In genomic region chr11:120629911-120630310, GRCm38 (mm10) we compare ENCODE assay signal across 8 mouse cellular contexts. TPM values are rescaled to one million over a fixed set of nuclear protein-coding genes. Genes with fewer than 3 reads are reported as not detected.
DNase-seq lines count a peak whose midpoint lies in the region; ATAC-seq and TF ChIP-seq lines count a peak whose summit lies in the region.

No protein-coding gene starts in this region.

- no peak for DNase-seq in testis, postnatal 10 days (ENCODE audit: low spot score)
- DNase-seq in heart, postnatal 10 days = peak; percentile 68 to 73
- peak; percentile 63 to 72 for DNase-seq in kidney, postnatal 4 days
- no peak for DNase-seq in midbrain, embryonic 14.5 days
- no peak for DNase-seq in right cerebral cortex, adult 18-20 months
- DNase-seq in thymus, postnatal 14 days = no peak

- intact Hi-C loops in heart, postnatal 10 days (cut with DNase I) = no loop called here

- H3K4me2 ChIP-seq in embryonic facial prominence, embryonic 12.5 days (replicated peaks) = 0 out of 2 replicates have a peak overlapping the region, but pooled peaks have one; percentile 12
- H3K4me2 ChIP-seq in midbrain, embryonic 14.5 days (ENCODE audit: low read length) = no peak overlapping the region

- no peaks in the 10 kb centered on the region for H3K36me3 ChIP-seq in testis, adult 2 months (ENCODE audit: control insufficient read depth, insufficient read depth, low read length)
- H3K36me3 ChIP-seq in embryonic facial prominence, embryonic 12.5 days = peaks cover 24% of the 10 kb centered on the region
- H3K36me3 ChIP-seq in midbrain, embryonic 14.5 days (ENCODE audit: control insufficient read depth, insufficient read depth, low read length) = peaks cover 28% of the 10 kb centered on the region

- peak overlapping the region; percentile 32; the same call in 1 of the 2 replicates for H3K9ac ChIP-seq in embryonic facial prominence, embryonic 12.5 days
- H3K9ac ChIP-seq in midbrain, embryonic 14.5 days (replicated peaks; ENCODE audit: low read length) = peak overlapping the region; percentile 22; the same call in 1 of the 2 replicates

- no peaks in the 10 kb centered on the region for H3K9me3 ChIP-seq in embryonic facial prominence, embryonic 12.5 days
- no peaks in the 10 kb centered on the region for H3K9me3 ChIP-seq in midbrain, embryonic 14.5 days (ENCODE audit: control insufficient read depth, low read length)

- H3K4me1 ChIP-seq in testis, adult 2 months (ENCODE audit: control insufficient read depth, insufficient read depth, low read length) = peaks cover 24% of the 10 kb centered on the region
- H3K4me1 ChIP-seq in embryonic facial prominence, embryonic 12.5 days = peaks cover 35% of the 10 kb centered on the region
- peaks cover 17% of the 10 kb centered on the region for H3K4me1 ChIP-seq in midbrain, embryonic 14.5 days (ENCODE audit: control insufficient read depth, insufficient read depth, low read length)

- 33% methylated on average over 7 of the region's 7 CpGs for WGBS in embryonic facial prominence, embryonic 12.5 days
- 27% methylated on average over 7 of the region's 7 CpGs for WGBS in midbrain, embryonic 14.5 days

- H3K27ac ChIP-seq in testis, adult 2 months (ENCODE audit: control insufficient read depth, insufficient read depth, low read depth, low read length) = peak overlapping the region; percentile 62
- 0 out of 2 replicates have a peak overlapping the region, but pooled peaks have one; percentile 51 for H3K27ac ChIP-seq in embryonic facial prominence, embryonic 12.5 days
- no peak overlapping the region for H3K27ac ChIP-seq in midbrain, embryonic 14.5 days (replicated peaks; ENCODE audit: low read depth, low read length)

- TF ChIP-seq POLR2A in testis, adult 2 months (IDR thresholded peaks at IDR 0.05; ENCODE audit: control insufficient read depth, low read depth, low read length) = no peak

- no peak for ATAC-seq in embryonic facial prominence, embryonic 12.5 days (ENCODE audit: insufficient number of reproducible peaks, insufficient read depth, low FRiP score, low TSS enrichment)
- no peak for ATAC-seq in midbrain, embryonic 14.5 days (ENCODE audit: low FRiP score, low TSS enrichment)

- no peaks in the 10 kb centered on the region for H3K27me3 ChIP-seq in testis, adult 2 months (ENCODE audit: control insufficient read depth, insufficient read depth, low read length)
- no peaks in the 10 kb centered on the region for H3K27me3 ChIP-seq in embryonic facial prominence, embryonic 12.5 days
- H3K27me3 ChIP-seq in midbrain, embryonic 14.5 days (ENCODE audit: control insufficient read depth, insufficient read depth, low read length) = no peaks in the 10 kb centered on the region

- H3K4me3 ChIP-seq in testis, adult 2 months (ENCODE audit: control insufficient read depth, low read depth, low read length) = no peak overlapping the region
- 0 out of 2 replicates have a peak overlapping the region, but pooled peaks have one; percentile 4 for H3K4me3 ChIP-seq in embryonic facial prominence, embryonic 12.5 days
- no peak overlapping the region; the same call in 1 of the 2 replicates for H3K4me3 ChIP-seq in midbrain, embryonic 14.5 days (replicated peaks; ENCODE audit: low read depth, low read length)

- TF ChIP-seq CTCF in testis, adult 2 months (IDR thresholded peaks at IDR 0.05; ENCODE audit: control insufficient read depth, insufficient read depth, insufficient replicate concordance, low read depth, low read length) = no peak

RNA-seq across cellular contexts. Expression of gene Mafg, which starts 3.5 kb away (rescaled TPM):
- 9.5 and 10.4 TPM in 2 replicates for polyA plus RNA-seq in testis, adult 2 months (2012; rRNA removed)
- polyA plus RNA-seq in embryonic facial prominence, embryonic 12.5 days (2016; fragmentation: Nextera tagmentation; extraction: Ambion mirVana) = 33.6 and 34.8 TPM in 2 replicates
- total RNA-seq in heart, postnatal 10 days (2021) = 10 to 100 TPM; 24.2 to 27.0 TPM
- 37.4 and 42.5 TPM in 2 replicates for polyA plus RNA-seq in midbrain, embryonic 14.5 days (2014; fragmentation: Nextera tagmentation; extraction: Ambion mirVana)

RNA-seq across cellular contexts. Expression of gene Sirt7, which starts 4.9 kb away (rescaled TPM):
- polyA plus RNA-seq in testis, adult 2 months (2012; rRNA removed) = 22.3 and 23.9 TPM in 2 replicates
- polyA plus RNA-seq in embryonic facial prominence, embryonic 12.5 days (2016; fragmentation: Nextera tagmentation; extraction: Ambion mirVana) = 29.7 and 30.4 TPM in 2 replicates
- 10 to 100 TPM; 11.9 to 12.5 TPM for total RNA-seq in heart, postnatal 10 days (2021)
- 38.4 and 39.5 TPM in 2 replicates for polyA plus RNA-seq in midbrain, embryonic 14.5 days (2014; fragmentation: Nextera tagmentation; extraction: Ambion mirVana)

RNA-seq across cellular contexts. Expression of gene Pcyt2, which starts 12.2 kb away (rescaled TPM):
- 106 and 116 TPM in 2 replicates for polyA plus RNA-seq in testis, adult 2 months (2012; rRNA removed)
- polyA plus RNA-seq in embryonic facial prominence, embryonic 12.5 days (2016; fragmentation: Nextera tagmentation; extraction: Ambion mirVana) = 143 and 147 TPM in 2 replicates
- 10 to 100 TPM; 39.7 to 45.8 TPM for total RNA-seq in heart, postnatal 10 days (2021)
- 148 and 181 TPM in 2 replicates for polyA plus RNA-seq in midbrain, embryonic 14.5 days (2014; fragmentation: Nextera tagmentation; extraction: Ambion mirVana)

RNA-seq across cellular contexts. Expression of gene Pycr1, which starts 13.7 kb away (rescaled TPM):
- 0.98 and 1.5 TPM in 2 replicates for polyA plus RNA-seq in testis, adult 2 months (2012; rRNA removed)
- 25.3 and 26.5 TPM in 2 replicates for polyA plus RNA-seq in embryonic facial prominence, embryonic 12.5 days (2016; fragmentation: Nextera tagmentation; extraction: Ambion mirVana)
- total RNA-seq in heart, postnatal 10 days (2021) = 1 to 10 TPM; 4.8 to 5.5 TPM
- polyA plus RNA-seq in midbrain, embryonic 14.5 days (2014; fragmentation: Nextera tagmentation; extraction: Ambion mirVana) = 17.0 and 18.5 TPM in 2 replicates

RNA-seq across cellular contexts. Expression of gene Myadml2, which starts 18.0 kb away (rescaled TPM):
- polyA plus RNA-seq in testis, adult 2 months (2012; rRNA removed) = 0.61 TPM in 1 of 2 replicates, not detected in the other
- 0.47 TPM in 1 of 2 replicates, not detected in the other for polyA plus RNA-seq in embryonic facial prominence, embryonic 12.5 days (2016; fragmentation: Nextera tagmentation; extraction: Ambion mirVana)
- 10 to 100 TPM; 38.0 to 41.6 TPM for total RNA-seq in heart, postnatal 10 days (2021)
- polyA plus RNA-seq in midbrain, embryonic 14.5 days (2014; fragmentation: Nextera tagmentation; extraction: Ambion mirVana) = 0.51 and 1.5 TPM in 2 replicates

Comparison
In these comparisons a context has a peak if more than half of its experiments do, and no peak if none do; other contexts are left out.
1. DNase-seq: peak in heart, postnatal 10 days (2 of 2) and kidney, postnatal 4 days (2 of 2); none in testis, postnatal 10 days (single experiment), midbrain, embryonic 14.5 days (single experiment), right cerebral cortex, adult 18-20 months (single experiment) and thymus, postnatal 14 days (single experiment).